Mouse (Mus musculus) monocyte, adult 59 days (primary cell): ENCODE measurements around the gene Spata31d1c. TPM values are rescaled to one million over a fixed set of nuclear protein-coding genes. Genes with fewer than 3 reads are reported as not detected.

Experiments used
- total RNA-seq, 2 experiments: library from RNA; stranded (reverse); gene quantifications; one replicate each; pipeline ENCODE4 v1.2.4; 2023

Gene Spata31d1c
- not detected for total RNA-seq

DNA sequence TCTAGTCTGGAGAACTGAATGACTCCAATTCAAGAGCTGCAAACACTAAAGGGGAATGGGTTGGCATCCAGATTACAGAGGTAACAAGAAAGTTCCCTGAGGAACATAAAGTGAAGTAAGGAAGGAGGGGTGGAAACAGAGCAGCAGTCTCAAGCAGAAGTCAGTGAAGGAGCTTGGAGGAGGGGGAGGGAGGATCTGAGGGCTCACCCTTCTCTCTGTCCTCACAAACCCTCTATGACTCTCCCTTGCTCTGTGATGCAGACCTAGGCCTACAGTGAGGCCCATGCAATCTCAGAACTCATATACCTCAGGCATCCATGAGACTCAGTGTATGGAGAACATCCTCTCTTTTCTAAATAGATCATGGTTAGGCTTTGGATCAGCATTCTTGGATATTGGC lies at the start of gene Spata31d1c:
TSS of gene Spata31d1c (plus strand) at position 301 of the 400 bp plus-strand sequence.

GRCm38 (mm10) chr13:65052660-65053059 lies 19.8 kb downstream of the Spata31d1c start, which contains the start of gene Prss47:
TSS of gene Prss47 (minus strand) at chr13:65052760.

Other genes starting within 250 kb of the Spata31d1c start
- not detected for gene Cntnap3, start 129.1 kb upstream of the Spata31d1c start, total RNA-seq
- not detected for gene Spata31, start 115.7 kb upstream of the Spata31d1c start, total RNA-seq
- gene Prss47, start 19.7 kb downstream of the Spata31d1c start, total RNA-seq = not detected
- 100 to 1,000 TPM; 116 to 120 TPM for gene Mfsd14b, start 79.9 kb downstream of the Spata31d1c start, total RNA-seq
- not detected for gene Olfr465-ps1, start 105.0 kb downstream of the Spata31d1c start, total RNA-seq
- not detected for gene Olfr466, start 117.2 kb downstream of the Spata31d1c start, total RNA-seq
- gene Nlrp4f, start 172.9 kb downstream of the Spata31d1c start, total RNA-seq = not detected
- not detected for gene Gm10775, start 226.5 kb downstream of the Spata31d1c start, total RNA-seq
- gene Zfp369, start 245.8 kb downstream of the Spata31d1c start, total RNA-seq = 10 to 100 TPM; 25.1 to 27.0 TPM